Mouse (Mus musculus) testis, adult 2 months (tissue): ENCODE measurements around the gene Cfap61. TPM values are rescaled to one million over a fixed set of nuclear protein-coding genes. Genes with fewer than 3 reads are reported as not detected.

Source experiments
- H3K27ac ChIP-seq: fragments of 200-500 bp; 2 replicates; pipeline ENCODE4 v1.5.1; 2012; ENCODE audit warnings: low read depth, low read length; ENCODE audit not compliant: control insufficient read depth, insufficient read depth
- H3K27me3 ChIP-seq: fragments of 200-500 bp; 2 replicates; pipeline ENCODE4 v1.6.1; 2012; ENCODE audit warnings: mild to moderate bottlenecking, low read length, moderate library complexity; ENCODE audit not compliant: control insufficient read depth, insufficient read depth
- H3K36me3 ChIP-seq: fragments of 200-500 bp; 2 replicates; pipeline ENCODE4 v1.6.1; 2012; ENCODE audit warnings: mild to moderate bottlenecking, low read length; ENCODE audit not compliant: control insufficient read depth, insufficient read depth
- H3K4me1 ChIP-seq: fragments of 200-500 bp; 2 replicates; pipeline ENCODE4 v1.6.1; 2012; ENCODE audit warnings: low read length; ENCODE audit not compliant: control insufficient read depth, insufficient read depth
- H3K4me3 ChIP-seq: fragments of 200-500 bp; 2 replicates; pipeline ENCODE4 v1.5.1; 2012; ENCODE audit warnings: low read depth, mild to moderate bottlenecking, low read length, moderate library complexity, mixed read lengths; ENCODE audit not compliant: control insufficient read depth
- CTCF ChIP-seq: fragments of 200-500 bp; IDR thresholded peaks from 2 replicates; pipeline ENCODE4 v1.5.1; 2012; ENCODE audit warnings: low read depth, mild to moderate bottlenecking, inconsistent platforms, low read length, moderate library complexity; ENCODE audit not compliant: control insufficient read depth, insufficient read depth, insufficient replicate concordance
- POLR2A ChIP-seq: fragments of 200-500 bp; IDR thresholded peaks from 2 replicates; pipeline ENCODE4 v1.6.1; 2012; ENCODE audit warnings: low read depth, mild to moderate bottlenecking, inconsistent platforms, low read length, moderate library complexity; ENCODE audit not compliant: control insufficient read depth
- polyA plus RNA-seq: library from polyadenylated mRNA; depleted of rRNA; stranded (reverse); fragments of >200 nt; gene quantifications from 2 replicates; pipeline ENCODE4 v1.2.3, GENCODE M21; 2012

The Cfap61 gene
- polyA plus RNA-seq, 1 experiment, result 83.5 TPM

- Histone ChIP-seq H3K4me1 (no peaks in the 10 kb centered on the region), H3K4me3 (no peak overlapping the region), H3K27ac (no peak overlapping the region), H3K36me3 (peaks cover 3% of the 10 kb centered on the region; the same call in 1 of the 2 replicates), H3K27me3 (no peaks in the 10 kb centered on the region)
- TF ChIP-seq POLR2A, result no peak
- no peak for TF ChIP-seq CTCF
Observed at GRCm38 (mm10) chr2:146246409-146247075, 312.0 kb downstream of the Cfap61 start.

GRCm38 (mm10) chr2:146247576-146247975, 313.0 kb downstream of the Cfap61 start:
- Histone ChIP-seq H3K36me3 (peaks cover 3% of the 10 kb centered on the region; the same call in 1 of the 2 replicates), H3K4me3 (no peak overlapping the region), H3K27me3 (no peaks in the 10 kb centered on the region), H3K27ac (no peak overlapping the region), H3K4me1 (no peaks in the 10 kb centered on the region)
- no peak for TF ChIP-seq POLR2A
- no peak for TF ChIP-seq CTCF

GRCm38 (mm10) chr2:146249033-146249432, 314.4 kb downstream of the Cfap61 start:
- Histone ChIP-seq H3K4me1 (no peaks in the 10 kb centered on the region), H3K27ac (no peak overlapping the region), H3K27me3 (no peaks in the 10 kb centered on the region), H3K4me3 (no peak overlapping the region), H3K36me3 (peaks cover 3% of the 10 kb centered on the region; the same call in 1 of the 2 replicates)
- TF ChIP-seq POLR2A (no peak), CTCF (no peak)

- Histone ChIP-seq H3K36me3 (no peaks in the 10 kb centered on the region), H3K27ac (no peak overlapping the region), H3K27me3 (no peaks in the 10 kb centered on the region), H3K4me3 (no peak overlapping the region), H3K4me1 (no peaks in the 10 kb centered on the region)
- TF ChIP-seq POLR2A (no peak), CTCF (no peak)
Observed at GRCm38 (mm10) chr2:146250236-146250904, 315.8 kb downstream of the Cfap61 start.

- TF ChIP-seq CTCF (no peak), POLR2A (no peak)
- Histone ChIP-seq H3K27ac (no peak overlapping the region), H3K4me1 (no peaks in the 10 kb centered on the region), H3K36me3 (no peaks in the 10 kb centered on the region), H3K27me3 (no peaks in the 10 kb centered on the region), H3K4me3 (no peak overlapping the region)
Observed at GRCm38 (mm10) chr2:146254387-146254786, 319.8 kb downstream of the Cfap61 start.

- no peak for TF ChIP-seq POLR2A
- no peak for TF ChIP-seq CTCF
- Histone ChIP-seq H3K27me3 (no peaks in the 10 kb centered on the region), H3K36me3 (no peaks in the 10 kb centered on the region), H3K27ac (no peak overlapping the region), H3K4me3 (no peak overlapping the region), H3K4me1 (no peaks in the 10 kb centered on the region)
Observed at GRCm38 (mm10) chr2:146255636-146256035, 321.1 kb downstream of the Cfap61 start.

GRCm38 (mm10) chr2:146256321-146256875, 321.8 kb downstream of the Cfap61 start:
- TF ChIP-seq POLR2A (no peak), CTCF (no peak)
- no peaks in the 10 kb centered on the region for H3K27me3 ChIP-seq
- H3K27ac ChIP-seq, result no peak overlapping the region
- no peaks in the 10 kb centered on the region for H3K4me1 ChIP-seq
- no peaks in the 10 kb centered on the region for H3K36me3 ChIP-seq
- no peak overlapping the region for H3K4me3 ChIP-seq
